Mouse (Mus musculus): Measurements from ENCODE around the gene Pkmyt1.

The Pkmyt1 gene

DNA sequence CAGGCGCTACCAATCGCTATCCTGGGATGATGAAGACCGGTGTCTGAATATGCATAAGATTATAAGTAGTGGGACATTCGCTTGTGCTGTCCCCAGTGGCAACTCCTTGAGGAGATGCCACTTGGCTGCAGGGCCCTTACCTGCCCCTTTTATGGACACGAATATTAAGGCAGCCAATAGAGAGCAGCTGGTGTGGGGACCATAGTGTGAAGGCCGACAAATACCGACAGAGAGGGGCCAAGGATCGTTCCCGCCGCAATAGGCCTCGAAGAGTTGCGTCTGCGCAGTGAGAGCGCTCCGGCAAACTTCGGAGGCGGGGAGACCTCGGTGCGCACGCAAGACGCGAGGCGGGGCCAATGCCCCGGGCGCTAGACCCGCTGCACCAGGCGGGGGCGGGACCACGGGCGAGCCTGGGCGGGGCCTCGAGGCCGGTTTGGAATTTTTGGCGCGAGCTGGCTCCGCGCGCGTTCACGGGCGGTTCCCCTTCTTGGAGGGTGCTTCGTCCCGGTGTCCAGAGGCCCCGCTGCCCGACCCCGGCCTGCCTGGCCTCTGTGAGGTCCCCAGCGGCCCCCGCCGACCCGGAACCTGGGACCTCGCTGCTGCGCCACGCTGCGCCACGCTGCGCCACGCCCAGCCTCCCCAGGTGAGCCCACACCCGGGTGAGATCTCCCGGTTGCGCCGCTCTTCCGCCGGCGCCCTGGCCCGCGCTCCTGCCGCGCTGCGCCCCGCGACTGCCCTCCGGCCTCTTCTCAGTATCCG, at the start of gene Pkmyt1:
TSS of gene Pkmyt1 (plus strand) at position 338 of the 759 bp plus-strand sequence.
- peak; percentile 95 for DNase-seq (ENCODE audit: low read depth, low spot score)

DNA sequence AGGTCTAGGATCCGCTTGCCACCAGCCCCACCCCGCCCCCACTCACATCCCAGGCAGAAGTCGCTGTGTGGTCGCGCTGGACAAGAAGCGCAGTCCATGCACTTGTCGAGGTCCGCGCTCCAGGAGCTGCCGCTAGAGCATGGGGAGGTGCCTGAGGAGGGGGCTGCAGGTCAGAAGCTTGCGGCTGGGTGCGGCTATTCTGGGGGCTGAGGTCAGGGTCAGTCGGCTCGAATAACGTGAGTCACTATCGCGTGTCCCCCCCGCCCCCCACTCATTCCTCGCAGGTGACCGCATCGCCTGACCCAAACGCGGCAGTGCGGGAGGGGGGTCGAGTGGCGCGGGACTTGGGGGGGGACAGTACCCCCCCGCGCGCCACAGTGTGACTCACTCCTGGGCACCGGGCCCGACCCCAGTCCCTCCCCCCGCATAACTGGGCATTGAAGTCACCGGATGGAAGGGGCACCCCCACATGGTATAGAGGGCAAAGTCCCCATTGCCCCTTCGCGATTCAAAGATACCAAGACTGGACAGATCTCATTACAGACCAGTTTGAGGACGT, 49.6 kb upstream of the Pkmyt1 start:
- peak; percentile 77 for DNase-seq (ENCODE audit: low read depth, low spot score)

GRCm38 (mm10) chr17:23677236-23677679, 48.9 kb upstream of the Pkmyt1 start, which contains the start of gene Tnfrsf12a:
Gene Tnfrsf12a, minus strand, starts transcription at chr17:23677468.
- peak; percentile 91 for DNase-seq (ENCODE audit: low read depth, low spot score)

DNA sequence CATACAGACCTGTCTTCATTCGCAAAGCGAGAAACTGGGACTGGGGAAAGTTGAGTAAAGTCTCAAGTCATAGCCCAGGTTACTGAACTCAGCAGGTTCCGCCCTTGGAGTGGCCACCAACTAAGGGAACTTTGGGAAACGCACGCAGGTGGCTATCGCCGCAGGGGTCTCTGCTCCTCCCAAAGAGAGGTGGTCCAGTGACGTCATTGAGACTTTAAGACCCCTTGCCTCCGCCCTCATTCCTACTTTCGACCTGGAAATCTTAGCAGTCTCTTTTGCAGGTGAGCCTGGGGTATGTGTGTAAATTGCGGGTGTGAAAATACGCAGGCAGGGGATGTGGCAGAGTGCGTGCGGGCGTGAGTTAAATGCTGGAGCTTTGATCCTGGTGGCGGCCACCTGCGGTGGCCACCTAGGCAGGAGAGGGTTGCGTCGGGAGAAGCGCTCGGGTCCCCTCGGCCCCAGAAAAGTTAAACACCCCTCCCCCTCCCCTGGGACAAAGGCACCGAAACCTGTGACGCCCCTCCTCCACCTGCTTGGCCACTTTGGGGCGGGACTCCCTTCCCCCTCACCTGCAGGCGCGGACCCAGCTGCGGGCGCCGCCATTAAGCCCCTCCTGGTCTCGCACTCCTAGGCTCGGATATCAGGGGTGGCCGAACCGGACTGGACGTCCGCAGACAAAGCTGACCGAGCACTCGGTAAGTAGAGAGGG, 46.9 kb upstream of the Pkmyt1 start, which contains the start of gene Cldn6:
TSS of gene Cldn6 (plus strand) at position 123 of the 709 bp plus-strand sequence.
- DNase-seq (ENCODE audit: low read depth, low spot score) = no peak

DNA sequence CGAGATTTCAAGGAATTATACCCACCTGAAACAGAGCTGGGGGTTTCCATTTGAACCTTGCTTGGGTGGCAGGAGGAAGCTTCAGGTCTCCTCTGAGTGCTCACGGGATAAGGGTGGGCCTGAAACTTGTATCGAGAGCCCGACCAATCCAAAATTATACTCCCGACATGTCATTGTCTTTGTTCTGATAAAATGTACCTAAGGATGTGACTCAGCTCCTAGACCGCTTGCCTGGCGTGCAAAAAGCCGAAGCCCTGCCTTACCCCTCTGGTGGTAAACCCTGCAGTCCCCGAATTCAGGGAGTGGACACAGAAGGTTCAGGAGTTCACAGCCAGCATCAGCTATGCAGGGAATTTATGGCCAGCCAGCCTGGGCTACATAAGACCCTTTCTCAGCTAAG, 45.8 kb upstream of the Pkmyt1 start:
- DNase-seq (ENCODE audit: low read depth, low spot score) = no peak

DNA sequence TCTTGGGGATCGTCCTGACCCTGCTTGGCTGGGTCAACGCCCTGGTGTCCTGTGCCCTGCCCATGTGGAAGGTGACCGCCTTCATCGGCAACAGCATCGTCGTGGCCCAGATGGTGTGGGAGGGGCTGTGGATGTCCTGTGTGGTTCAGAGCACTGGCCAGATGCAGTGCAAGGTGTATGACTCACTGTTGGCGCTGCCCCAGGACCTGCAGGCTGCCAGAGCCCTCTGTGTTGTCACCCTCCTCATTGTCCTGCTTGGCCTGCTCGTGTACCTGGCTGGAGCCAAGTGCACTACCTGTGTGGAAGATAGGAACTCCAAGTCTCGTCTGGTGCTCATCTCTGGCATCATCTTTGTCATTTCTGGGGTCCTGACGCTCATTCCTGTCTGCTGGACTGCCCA, 45.0 kb upstream of the Pkmyt1 start:
- DNase-seq (ENCODE audit: low read depth, low spot score) = peak; percentile 82

DNA sequence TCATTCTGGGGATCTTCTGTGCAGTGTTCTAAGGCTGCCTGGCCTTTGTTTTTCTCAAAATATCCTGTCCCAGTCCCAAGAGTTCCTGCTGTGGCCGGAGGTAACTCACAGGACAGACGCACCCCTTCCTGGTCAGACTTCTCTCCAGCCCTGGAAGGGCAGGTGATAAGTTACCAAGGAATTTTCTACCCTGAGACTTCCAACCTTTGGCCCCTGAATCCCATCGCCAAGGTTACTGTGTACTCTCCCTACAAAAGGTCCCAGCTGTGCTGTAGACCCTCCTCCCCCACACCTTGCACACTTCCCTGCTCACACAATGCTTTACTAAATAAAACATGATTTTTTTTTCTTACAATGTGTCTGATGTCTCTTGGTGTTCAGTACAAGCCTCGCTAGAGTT, 44.0 kb upstream of the Pkmyt1 start:
- no peak for DNase-seq (ENCODE audit: low read depth, low spot score)

DNA sequence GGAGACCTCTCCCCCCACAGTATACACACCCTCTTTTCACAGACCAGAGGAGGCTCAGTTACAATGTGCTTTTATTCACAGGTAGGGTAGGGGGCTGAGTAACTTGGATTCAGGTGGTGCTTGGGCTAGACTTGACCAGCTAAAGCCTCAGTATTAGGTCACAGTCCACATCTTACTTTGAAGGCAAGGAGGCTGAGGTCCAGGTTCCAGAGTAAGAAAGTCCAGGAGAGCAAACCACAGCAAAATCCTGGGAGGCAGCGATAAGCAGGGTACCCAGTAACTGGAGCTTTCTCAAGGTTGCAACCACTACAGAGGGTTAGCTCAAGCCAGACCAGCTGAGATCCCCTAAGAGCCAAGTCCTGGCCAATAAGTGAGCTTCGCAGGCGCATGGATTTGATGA, 43.6 kb upstream of the Pkmyt1 start:
- no peak for DNase-seq (ENCODE audit: low read depth, low spot score)

GRCm38 (mm10) chr17:23683226-23683625, 42.9 kb upstream of the Pkmyt1 start:
- peak; percentile 87 for DNase-seq (ENCODE audit: low read depth, low spot score)

GRCm38 (mm10) chr17:23683856-23684672, 42.1 kb upstream of the Pkmyt1 start, which contains the start of gene Cldn9:
Gene Cldn9, minus strand, starts transcription at chr17:23684026.
- no peak for DNase-seq (ENCODE audit: low read depth, low spot score)

GRCm38 (mm10) chr17:23694491-23694890, 31.6 kb upstream of the Pkmyt1 start:
- peak; percentile 98 for DNase-seq (ENCODE audit: low read depth, low spot score)

DNA sequence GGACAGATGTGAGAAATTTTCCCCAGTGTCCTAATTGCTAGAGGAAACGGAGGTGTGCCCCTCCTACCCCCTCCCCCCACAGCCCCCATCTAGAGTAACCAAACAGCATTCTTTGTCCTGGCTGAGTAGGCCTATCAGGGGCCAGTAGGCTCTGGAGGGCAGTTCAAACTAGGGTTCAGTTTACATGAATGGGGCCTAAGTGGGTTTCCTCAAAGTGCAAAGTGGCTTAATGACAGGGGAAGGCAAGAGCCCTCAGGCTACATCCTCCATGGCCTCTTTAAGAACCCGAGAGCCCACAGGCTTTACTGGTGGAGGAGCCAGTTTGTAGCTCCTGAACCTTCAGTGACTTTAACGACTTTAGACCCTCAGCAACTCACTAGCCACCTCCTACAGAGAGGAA, 30.3 kb upstream of the Pkmyt1 start:
- DNase-seq (ENCODE audit: low read depth, low spot score) = no peak

- peak; percentile 62 for DNase-seq (ENCODE audit: low read depth, low spot score)
Measured at GRCm38 (mm10) chr17:23699131-23700077, 26.7 kb upstream of the Pkmyt1 start.

- DNase-seq (ENCODE audit: low read depth, low spot score) = peak; percentile 99
Measured at GRCm38 (mm10) chr17:23700079-23700478, 26.1 kb upstream of the Pkmyt1 start.

DNA sequence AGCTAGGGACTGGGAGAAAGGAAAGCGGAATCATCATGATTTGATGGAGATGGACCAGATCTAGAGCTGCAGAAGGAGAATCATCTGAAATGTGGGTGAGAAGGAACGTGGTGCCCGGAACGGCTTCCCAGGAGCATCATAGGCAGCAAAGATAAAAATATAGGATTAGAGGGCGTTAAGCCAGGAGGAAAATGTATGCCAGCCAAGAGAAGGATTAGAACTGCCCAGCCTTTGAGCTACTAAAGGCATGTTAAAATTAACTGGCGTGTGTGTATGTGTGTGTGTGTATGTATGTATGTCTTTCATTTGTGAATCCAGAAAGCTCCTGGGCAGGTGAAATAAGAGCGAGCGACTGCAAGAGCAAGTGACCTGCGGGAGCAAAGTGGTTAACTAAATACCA, 22.8 kb upstream of the Pkmyt1 start:
- no peak for DNase-seq (ENCODE audit: low read depth, low spot score)

GRCm38 (mm10) chr17:23704741-23705140, 21.4 kb upstream of the Pkmyt1 start:
- DNase-seq (ENCODE audit: low read depth, low spot score) = peak; percentile 64

GRCm38 (mm10) chr17:23705525-23706104, 20.5 kb upstream of the Pkmyt1 start:
- DNase-seq (ENCODE audit: low read depth, low spot score) = no peak

- DNase-seq (ENCODE audit: low read depth, low spot score) = peak; percentile 91
Measured at GRCm38 (mm10) chr17:23706212-23706611, 19.9 kb upstream of the Pkmyt1 start.

DNA sequence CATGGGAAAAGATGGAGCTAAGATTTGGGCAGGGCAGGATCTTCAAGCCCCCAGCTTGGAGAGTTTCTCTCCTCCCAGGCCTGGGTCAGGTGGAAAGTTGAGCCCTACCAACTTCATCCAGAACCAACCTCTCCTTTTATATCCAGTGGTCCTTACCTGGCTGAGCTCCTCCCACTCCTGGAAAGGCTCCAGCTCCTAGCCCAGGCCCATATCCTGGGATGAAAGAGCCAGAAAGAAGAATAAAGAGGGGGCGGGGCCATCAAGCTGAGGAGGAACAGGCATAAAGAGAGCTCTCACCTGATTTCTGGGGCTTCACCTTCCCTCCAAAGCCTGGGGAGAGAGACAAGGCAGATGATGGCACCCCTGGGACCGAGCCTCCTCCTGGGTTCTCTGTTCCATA, 9.1 kb upstream of the Pkmyt1 start:
- DNase-seq (ENCODE audit: low read depth, low spot score) = no peak

GRCm38 (mm10) chr17:23719455-23719854, 6.7 kb upstream of the Pkmyt1 start:
- no peak for DNase-seq (ENCODE audit: low read depth, low spot score)
